Mouse (Mus musculus) c-Kit-positive CD71-positive TER-119-positive erythroid progenitor cells, embryonic 14.5 days (primary cell): ENCODE results near the gene Gm3336.

Experiments used
- DNase-seq: peaks from one replicate; pipeline ENCODE4 v3.0.0-alpha.2; 2013; ENCODE audit warnings: low spot score

The Gm3336 gene

GRCm38 (mm10) chr8:70718297-70718696 is at the start of gene Gm3336:
Gene Gm3336, plus strand, starts transcription at chr8:70718543.
- DNase-seq, result no peak

GRCm38 (mm10) chr8:70671615-70672324 is 46.6 kb upstream of the Gm3336 start:
- DNase-seq, result no peak

- DNase-seq, result no peak
Observed at GRCm38 (mm10) chr8:70672325-70673078, 45.8 kb upstream of the Gm3336 start.

- DNase-seq, result peak; percentile 99
Observed at GRCm38 (mm10) chr8:70673079-70673856, 45.1 kb upstream of the Gm3336 start, which contains the start of gene Lsm4. Gene Lsm4, plus strand, starts transcription at chr8:70673248.

GRCm38 (mm10) chr8:70674109-70674508 is 44.2 kb upstream of the Gm3336 start:
- DNase-seq, result no peak

DNA sequence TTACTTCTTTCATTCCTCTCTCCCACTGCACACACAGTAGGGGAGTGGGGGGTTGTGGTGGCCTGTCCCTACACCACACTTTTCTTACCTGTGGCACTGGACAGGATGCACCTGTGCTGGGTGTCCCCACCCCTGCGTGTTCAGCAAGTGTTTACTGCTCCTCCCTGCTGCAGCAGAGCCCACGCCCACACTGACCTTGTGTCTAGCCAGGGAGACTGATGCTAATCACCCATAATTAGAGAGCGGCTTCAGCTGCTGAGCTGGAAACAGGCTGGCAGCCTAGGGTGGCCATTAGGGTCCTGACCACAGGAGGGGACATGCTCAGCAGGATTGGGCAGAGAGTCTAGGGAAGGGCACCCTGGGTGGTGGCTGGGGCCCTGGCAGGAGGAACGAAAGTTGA is 43.6 kb upstream of the Gm3336 start:
- no peak for DNase-seq

DNA sequence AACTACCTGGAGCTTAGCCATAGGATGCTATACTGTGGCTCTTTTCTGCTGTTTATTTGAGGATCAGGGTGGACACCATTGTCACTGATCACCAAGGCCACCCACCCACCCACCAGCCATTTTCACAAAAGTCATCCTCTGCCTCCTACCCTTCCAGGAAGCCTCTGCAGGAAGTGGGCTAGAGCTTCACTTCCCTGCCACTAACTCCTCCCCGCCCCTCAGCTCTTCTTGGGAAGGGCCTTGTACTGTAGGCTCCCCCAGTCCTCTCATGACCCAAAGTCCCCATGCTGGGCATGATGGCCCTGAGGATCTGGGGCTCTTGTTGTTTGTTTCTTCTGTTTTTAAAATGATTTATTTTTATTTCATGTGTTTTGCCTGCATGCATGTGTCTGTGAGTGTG is 43.0 kb upstream of the Gm3336 start:
- DNase-seq, result no peak

- peak; percentile 56 for DNase-seq
Observed at GRCm38 (mm10) chr8:70677451-70678080, 40.8 kb upstream of the Gm3336 start.

DNA sequence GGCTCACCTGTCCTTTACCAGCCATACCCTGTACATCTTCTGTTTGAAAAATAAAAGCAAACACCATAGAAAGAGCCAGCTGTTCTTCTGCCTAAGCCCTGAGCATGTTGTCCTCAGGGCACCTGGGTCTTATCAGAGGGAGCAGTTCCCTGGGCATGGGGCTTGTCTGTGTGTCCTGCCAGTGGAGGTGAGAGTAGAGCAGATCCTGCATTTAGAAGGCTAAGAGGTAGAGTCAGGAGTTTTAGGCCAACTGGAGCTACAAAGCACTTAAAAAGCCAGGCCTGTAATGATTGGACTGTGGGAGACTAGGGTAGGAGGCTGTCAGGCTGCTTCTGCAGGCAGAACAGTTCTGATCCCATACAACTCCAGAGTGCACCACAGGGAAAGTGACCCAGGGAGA is 39.7 kb upstream of the Gm3336 start:
- DNase-seq, result no peak

DNA sequence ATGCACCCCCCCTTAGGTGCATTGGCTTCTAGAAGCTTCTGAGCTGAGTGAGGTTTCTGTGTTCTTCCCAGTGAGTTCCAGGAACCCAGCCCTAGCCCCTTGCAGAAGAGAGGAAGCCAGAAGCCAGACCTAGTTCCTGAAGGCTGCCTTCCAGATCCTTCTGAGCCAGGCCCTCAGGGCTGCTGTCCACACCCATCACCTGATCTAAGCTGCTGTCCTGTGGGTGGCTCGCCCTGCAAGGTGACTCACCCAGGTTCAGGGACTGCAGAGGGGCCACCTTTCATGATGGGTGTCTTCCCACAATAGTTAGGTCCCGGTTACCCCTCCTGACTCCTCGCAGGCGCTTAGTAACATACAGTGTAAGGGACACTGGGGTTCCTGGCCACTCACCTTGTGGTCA is 38.9 kb upstream of the Gm3336 start:
- no peak for DNase-seq

GRCm38 (mm10) chr8:70680039-70680438 is 38.3 kb upstream of the Gm3336 start:
- DNase-seq, result no peak

DNA sequence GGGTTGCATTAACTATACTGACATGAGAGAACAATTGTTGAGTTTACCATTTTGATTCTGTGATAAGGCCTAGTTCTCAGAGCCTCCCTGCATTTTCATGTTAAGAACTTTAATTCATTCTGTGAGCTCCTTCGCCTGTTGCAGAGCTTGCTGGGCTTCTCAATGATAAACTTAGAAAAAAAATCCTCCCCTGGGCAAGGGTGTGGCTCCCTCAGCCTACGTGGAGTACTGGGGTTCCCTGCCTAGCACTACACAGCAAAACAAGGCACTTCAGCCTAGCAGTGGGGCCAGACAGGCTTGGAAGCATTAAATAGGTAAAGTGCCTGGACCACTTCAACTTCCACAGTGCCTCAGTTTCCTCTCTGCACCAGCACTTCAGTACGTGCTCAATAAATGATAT is 36.9 kb upstream of the Gm3336 start:
- no peak for DNase-seq

- DNase-seq, result no peak
Observed at GRCm38 (mm10) chr8:70682193-70682592, 36.1 kb upstream of the Gm3336 start.

DNA sequence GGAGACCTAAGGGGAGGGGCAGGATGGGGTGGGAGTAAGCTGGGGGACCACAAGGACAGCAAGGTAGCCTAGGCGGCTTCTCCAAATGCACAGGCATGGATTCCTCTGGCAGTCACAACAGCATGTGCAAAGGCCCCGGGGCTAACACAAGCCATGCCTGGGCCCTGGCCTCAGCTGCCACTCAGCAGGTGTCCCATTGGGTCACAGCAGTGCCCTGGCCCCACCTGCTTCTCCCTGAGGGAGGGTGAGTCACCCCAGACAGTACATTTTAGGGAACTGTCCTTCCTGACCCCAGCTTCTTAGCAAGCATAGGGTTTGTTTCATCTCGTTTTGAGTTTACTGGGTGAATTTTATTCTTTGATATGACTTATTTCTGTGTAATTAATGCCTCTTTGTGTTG is 35.7 kb upstream of the Gm3336 start:
- DNase-seq, result no peak

GRCm38 (mm10) chr8:70684291-70684690 is 34.1 kb upstream of the Gm3336 start:
- DNase-seq, result no peak

- DNase-seq, result no peak
Observed at GRCm38 (mm10) chr8:70687576-70687975, 30.8 kb upstream of the Gm3336 start.

GRCm38 (mm10) chr8:70688136-70688535 is 30.2 kb upstream of the Gm3336 start:
- DNase-seq, result no peak

- DNase-seq, result no peak
Observed at GRCm38 (mm10) chr8:70689892-70690390, 28.4 kb upstream of the Gm3336 start.

- no peak for DNase-seq
Observed at GRCm38 (mm10) chr8:70691230-70691629, 27.1 kb upstream of the Gm3336 start.

- no peak for DNase-seq
Observed at GRCm38 (mm10) chr8:70691727-70692231, 26.6 kb upstream of the Gm3336 start.

GRCm38 (mm10) chr8:70693636-70694035 is 24.7 kb upstream of the Gm3336 start:
- no peak for DNase-seq
